Mouse (Mus musculus) c-Kit-positive CD71-positive TER-119-positive erythroid progenitor cells, embryonic 14.5 days (primary cell): ENCODE results near the gene Ube2a.

Source experiments
- DNase-seq: peaks from one replicate; pipeline ENCODE4 v3.0.0-alpha.2; 2013; ENCODE audit warnings: low spot score

Ube2a gene

DNA sequence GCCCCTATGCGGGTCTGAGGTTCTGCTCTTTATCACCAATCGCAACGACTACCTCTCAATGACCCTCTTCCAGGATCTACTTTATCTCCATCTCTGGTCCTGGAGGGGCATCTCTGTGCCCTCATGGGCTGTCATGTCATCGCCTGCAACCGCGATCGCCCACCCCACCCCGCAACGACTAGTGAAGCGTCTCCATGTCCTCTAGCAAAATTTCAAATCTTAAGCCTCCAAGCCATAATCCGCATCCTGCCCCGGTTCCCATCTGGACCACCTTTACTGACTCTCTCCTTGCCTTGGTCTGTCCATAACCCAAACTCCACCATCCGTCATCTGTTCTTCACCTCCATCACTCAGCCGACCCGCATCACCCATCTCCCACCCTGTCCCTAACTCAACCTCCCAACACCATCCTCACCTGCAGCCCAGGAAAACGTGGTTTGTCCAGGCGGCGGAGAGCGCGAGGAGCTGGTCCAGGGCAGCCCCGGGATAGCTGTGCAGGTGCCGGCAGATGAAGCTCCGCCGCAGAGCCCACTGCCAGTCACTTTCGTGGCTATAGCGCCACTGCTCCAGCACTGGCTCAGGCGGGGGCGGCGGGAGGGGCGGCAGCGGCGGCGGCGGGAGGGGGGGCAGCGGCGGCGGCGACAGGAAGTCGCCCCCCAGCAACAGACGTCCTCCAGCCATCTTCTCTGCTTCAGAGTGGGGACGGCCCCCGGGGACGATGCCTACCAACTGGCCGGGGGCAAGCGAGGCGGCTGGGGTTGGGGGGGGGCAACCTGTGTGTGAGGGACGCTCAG, 28.8 kb downstream of the Ube2a start, which contains the start of gene Nkrf:
TSS of gene Nkrf (minus strand) at position 579 of the 794 bp plus-strand sequence.
- no peak for DNase-seq

DNA sequence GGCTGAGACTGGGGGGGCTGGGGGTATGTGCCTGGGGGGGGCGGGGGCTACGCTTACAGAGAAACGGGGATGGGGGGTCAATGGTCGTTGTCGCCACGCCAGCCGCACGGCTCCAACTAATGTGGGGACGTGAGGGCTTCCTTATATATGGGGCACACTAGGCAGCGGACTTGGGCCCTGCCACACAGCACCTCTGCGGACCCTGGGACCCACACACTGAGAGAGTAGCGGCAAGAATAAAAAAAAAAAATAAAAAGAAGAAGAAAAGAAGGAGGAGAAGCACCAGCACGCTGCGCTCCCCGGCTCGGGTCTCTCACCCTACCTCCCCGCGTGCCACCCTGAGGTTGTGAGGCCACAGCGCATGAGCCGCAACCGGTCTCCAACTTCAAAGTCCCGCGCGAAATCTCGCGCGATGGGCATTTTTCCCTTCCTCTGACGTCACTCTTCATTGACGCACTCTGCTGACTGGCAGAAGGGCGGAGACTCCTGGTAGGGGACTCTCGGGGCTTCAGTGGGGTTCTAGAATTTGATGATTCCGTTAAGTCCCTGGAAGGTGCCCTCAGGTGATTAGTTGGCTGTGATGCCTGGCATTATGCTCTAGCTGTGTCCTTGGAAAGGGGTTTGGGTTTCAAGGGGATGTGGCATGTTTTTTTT, 29.5 kb downstream of the Ube2a start:
- peak; percentile 84 for DNase-seq

DNA sequence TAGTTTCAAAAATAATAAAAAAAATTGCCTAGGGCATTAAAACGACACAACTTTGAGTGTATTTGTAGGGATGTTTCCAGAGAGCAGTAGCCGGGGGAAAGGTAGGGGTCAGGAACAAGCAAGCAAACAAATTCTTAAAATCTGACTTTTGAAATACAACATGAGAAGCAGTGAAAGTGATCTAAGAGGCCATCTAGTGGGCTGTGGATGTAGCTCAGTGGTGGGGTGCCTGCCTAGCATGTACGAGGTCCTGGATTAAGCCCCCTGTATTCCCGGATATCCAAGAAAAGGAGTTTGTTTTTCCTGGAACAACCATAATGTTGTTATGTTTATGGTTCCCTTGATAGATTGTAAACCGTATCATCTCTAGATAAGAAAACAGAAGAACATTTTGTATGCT, 32.8 kb downstream of the Ube2a start:
- DNase-seq: no peak

- peak; percentile 42 for DNase-seq
These were observed 37.6 kb downstream of the Ube2a start for GRCm38 (mm10) chrX:36911343-36911742.

- no peak for DNase-seq
These were observed 44.0 kb downstream of the Ube2a start for GRCm38 (mm10) chrX:36917749-36918148.

DNA sequence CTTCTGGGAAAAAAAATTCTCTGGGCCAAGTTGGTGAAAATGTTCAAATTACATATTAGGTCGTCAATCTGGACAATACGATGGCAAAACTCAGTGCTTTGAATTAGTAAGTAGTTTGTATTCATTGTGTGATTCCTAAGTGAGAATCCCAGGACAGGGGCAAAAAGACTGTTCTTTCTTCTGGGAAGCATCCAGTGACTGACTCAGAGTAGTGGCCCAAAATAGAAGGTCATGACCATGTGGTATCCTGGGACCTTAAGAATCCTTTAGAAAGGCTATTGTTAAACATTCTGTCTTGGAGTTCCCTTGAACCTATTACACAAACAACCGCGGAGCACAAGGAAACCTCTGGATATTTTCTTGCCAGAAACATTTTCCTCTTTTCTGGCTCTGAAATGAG, 47.6 kb downstream of the Ube2a start:
- no peak for DNase-seq

- DNase-seq: no peak
These were observed 55.1 kb downstream of the Ube2a start for GRCm38 (mm10) chrX:36928791-36929190.

DNA sequence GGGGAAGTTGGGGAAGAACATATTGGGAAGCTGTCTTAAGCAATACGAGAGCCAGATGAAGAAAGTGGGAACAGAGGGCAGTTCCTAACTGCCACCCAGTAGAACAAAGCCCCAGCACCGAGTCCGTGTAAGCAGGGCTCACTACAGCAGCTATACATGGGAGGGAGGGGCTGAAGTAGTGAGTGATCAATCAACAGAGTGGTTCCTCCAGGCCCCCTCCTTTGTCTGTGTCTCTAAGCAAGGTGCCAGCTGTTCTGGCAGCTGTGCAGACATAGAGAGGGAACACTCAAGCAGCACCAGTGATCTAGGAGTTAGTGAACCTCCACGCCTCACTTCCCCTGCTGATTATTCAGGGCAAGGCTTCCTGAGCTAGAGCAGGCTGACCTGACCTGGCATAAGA, 56.0 kb downstream of the Ube2a start:
- no peak for DNase-seq

DNA sequence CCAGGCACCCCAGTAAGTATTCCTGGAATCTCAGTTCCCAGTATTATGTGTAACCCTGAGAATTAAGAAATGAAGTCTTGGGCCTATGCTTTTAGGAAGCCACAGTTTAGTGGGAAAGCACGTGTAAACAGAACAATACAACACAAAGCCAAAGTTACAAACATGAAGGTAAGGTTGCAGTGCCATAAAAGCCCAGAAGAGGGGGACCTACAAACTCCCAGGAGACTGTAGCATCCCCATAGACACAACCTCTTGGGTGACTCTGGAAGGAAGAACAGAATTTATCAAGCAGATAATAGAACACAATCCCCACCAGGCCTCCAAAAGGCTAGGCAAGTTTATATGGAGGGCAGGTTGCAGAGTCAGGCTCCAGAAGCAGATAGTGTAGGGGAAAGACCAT, 56.9 kb downstream of the Ube2a start:
- DNase-seq: no peak
